Mouse (Mus musculus): ENCODE data around the gene Rgl3.

- TF ChIP-seq POLR2A (IDR thresholded peaks at IDR 0.05; ENCODE audit: borderline replicate concordance, low read depth, low read length) = no peak
- TF ChIP-seq CTCF (IDR thresholded peaks at IDR 0.05; ENCODE audit: low read depth, low read length) = no peak
These were observed 29.1 kb downstream of the Rgl3 start for GRCm38 (mm10) chr9:21960135-21960534.
